Mouse (Mus musculus): ENCODE results near the gene Rasip1.

Rasip1 gene

GRCm38 (mm10) chr7:45624718-45625117 lies 2.6 kb upstream of the Rasip1 start:
- DNase-seq (ENCODE audit: low spot score), result no peak

GRCm38 (mm10) chr7:45625481-45625880 lies 1.8 kb upstream of the Rasip1 start:
- no peak for DNase-seq (ENCODE audit: low spot score)

GRCm38 (mm10) chr7:45626571-45627076 lies 664 bp upstream of the Rasip1 start:
- peak; percentile 52 for DNase-seq (ENCODE audit: low spot score)

- DNase-seq (ENCODE audit: low spot score), result peak; percentile 90
These were observed 1.3 kb downstream of the Rasip1 start for GRCm38 (mm10) chr7:45628364-45629294.

- peak; percentile 47 for DNase-seq (ENCODE audit: low spot score)
These were observed 3.0 kb downstream of the Rasip1 start for GRCm38 (mm10) chr7:45630064-45630907.

GRCm38 (mm10) chr7:45632499-45632898 lies 5.2 kb downstream of the Rasip1 start:
- DNase-seq (ENCODE audit: low spot score), result no peak

GRCm38 (mm10) chr7:45634946-45635681 lies 7.8 kb downstream of the Rasip1 start:
- DNase-seq (ENCODE audit: low spot score), result peak; percentile 79

- DNase-seq (ENCODE audit: low spot score), result no peak
These were observed 8.7 kb downstream of the Rasip1 start for GRCm38 (mm10) chr7:45635711-45636688.

GRCm38 (mm10) chr7:45637710-45638109 lies 10.4 kb downstream of the Rasip1 start:
- no peak for DNase-seq (ENCODE audit: low spot score)

- peak; percentile 93 for DNase-seq (ENCODE audit: low spot score)
These were observed 11.5 kb downstream of the Rasip1 start for GRCm38 (mm10) chr7:45638623-45639401.

GRCm38 (mm10) chr7:45639561-45640027 lies 12.3 kb downstream of the Rasip1 start, which contains the start of gene Mamstr:
Gene Mamstr, plus strand, starts transcription at chr7:45639977.
- no peak for DNase-seq (ENCODE audit: low spot score)

- DNase-seq (ENCODE audit: low spot score), result no peak
These were observed 13.1 kb downstream of the Rasip1 start for GRCm38 (mm10) chr7:45640191-45640957.

GRCm38 (mm10) chr7:45641391-45642040 lies 14.2 kb downstream of the Rasip1 start:
- peak; percentile 54 for DNase-seq (ENCODE audit: low spot score)

- DNase-seq (ENCODE audit: low spot score), result no peak
These were observed 14.8 kb downstream of the Rasip1 start for GRCm38 (mm10) chr7:45642083-45642482.

GRCm38 (mm10) chr7:45642503-45643255 lies 15.4 kb downstream of the Rasip1 start:
- no peak for DNase-seq (ENCODE audit: low spot score)

GRCm38 (mm10) chr7:45643441-45644178 lies 16.3 kb downstream of the Rasip1 start:
- DNase-seq (ENCODE audit: low spot score), result peak; percentile 92

GRCm38 (mm10) chr7:45644183-45644582 lies 16.9 kb downstream of the Rasip1 start:
- no peak for DNase-seq (ENCODE audit: low spot score)
